Mouse (Mus musculus): ENCODE results near the gene Slc1a7. TPM values are rescaled to one million over a fixed set of nuclear protein-coding genes. Genes with fewer than 3 reads are reported as not detected.

Slc1a7 gene
- polyA plus RNA-seq, 1 experiment from 2014 or later, result not detected

DNA sequence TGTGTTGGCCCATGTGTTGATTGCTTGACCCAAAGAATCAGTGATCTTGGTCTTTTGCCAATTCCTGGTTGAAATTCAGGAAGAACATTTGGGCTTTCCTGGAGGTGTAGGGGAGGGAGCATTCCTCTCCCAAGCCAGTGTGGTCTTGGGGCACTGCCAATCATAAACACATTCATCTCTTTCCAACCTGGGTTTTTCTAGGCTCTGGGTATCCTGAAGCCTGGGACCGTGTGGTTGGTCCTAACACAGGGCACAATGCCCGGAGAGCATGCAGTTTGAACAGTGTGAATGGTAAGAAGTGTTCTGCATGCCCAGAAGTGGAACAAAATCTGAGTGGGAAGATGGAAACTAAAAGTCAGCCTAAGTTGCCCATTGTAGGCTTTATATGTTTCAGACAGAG is 30.0 kb upstream of the Slc1a7 start:
- H3K4me2 ChIP-seq (replicated peaks), result no peak overlapping the region
- H3K9ac ChIP-seq (replicated peaks), result no peak overlapping the region
- no peaks in the 10 kb centered on the region for H3K36me3 ChIP-seq
- no peak overlapping the region for H3K27ac ChIP-seq
- 90% methylated on average over 2 of the region's 2 CpGs for WGBS
- no peak for ATAC-seq
- H3K4me3 ChIP-seq (replicated peaks), result no peak overlapping the region
- H3K27me3 ChIP-seq, result no peaks in the 10 kb centered on the region
- no peaks in the 10 kb centered on the region for H3K9me3 ChIP-seq
- no peaks in the 10 kb centered on the region for H3K4me1 ChIP-seq (replicated peaks)

DNA sequence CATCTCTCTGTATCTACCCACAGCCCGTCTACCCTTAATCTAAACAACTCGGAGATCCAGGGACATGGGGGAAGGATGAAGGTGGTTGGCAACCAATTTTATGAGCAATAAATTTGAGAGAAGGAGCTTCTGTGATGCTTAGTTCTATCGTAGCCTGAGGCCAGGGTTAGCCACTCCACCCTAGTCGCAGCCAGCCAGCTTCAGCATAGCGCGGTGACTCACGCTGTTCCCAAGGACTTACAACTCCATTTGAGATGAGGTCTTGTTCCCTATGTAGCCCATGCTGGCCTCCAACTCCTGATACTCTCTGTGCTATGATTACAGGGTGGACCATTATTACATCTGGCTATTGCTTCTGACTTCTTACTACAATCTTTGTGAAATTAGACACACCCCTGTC is 25.4 kb upstream of the Slc1a7 start:
- Histone ChIP-seq H3K4me2 (replicated peaks) (no peak overlapping the region), H3K9ac (replicated peaks) (no peak overlapping the region), H3K9me3 (no peaks in the 10 kb centered on the region), H3K4me3 (replicated peaks) (no peak overlapping the region), H3K27ac (no peak overlapping the region), H3K4me1 (replicated peaks) (no peaks in the 10 kb centered on the region), H3K36me3 (no peaks in the 10 kb centered on the region), H3K27me3 (no peaks in the 10 kb centered on the region)
- 93% methylated on average over 7 of the region's 7 CpGs for WGBS
- no peak for ATAC-seq

DNA sequence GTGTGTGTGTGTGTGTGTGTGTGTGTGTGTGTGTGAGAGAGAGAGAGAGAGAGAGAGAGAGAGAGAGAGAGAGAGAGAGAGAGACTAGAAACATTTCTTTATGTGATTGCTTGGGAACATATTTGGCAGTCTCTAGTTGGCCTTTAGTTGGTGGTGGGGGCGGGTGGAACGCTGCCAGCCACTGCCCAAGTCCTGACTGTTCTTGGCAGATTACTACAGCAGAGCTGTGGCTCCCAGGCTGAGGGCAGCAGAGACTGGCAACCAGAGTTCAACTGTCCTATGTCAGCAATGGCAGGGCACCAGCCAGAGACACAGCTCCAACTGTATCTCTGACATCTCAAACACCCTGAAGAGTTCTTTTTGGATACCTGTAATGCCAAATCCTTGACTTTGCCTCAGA is 24.0 kb upstream of the Slc1a7 start:
- WGBS, result 92% methylated on average over 2 of the region's 2 CpGs
- H3K27me3 ChIP-seq, result no peaks in the 10 kb centered on the region
- H3K36me3 ChIP-seq, result no peaks in the 10 kb centered on the region
- H3K4me3 ChIP-seq (replicated peaks), result no peak overlapping the region
- no peak overlapping the region for H3K4me2 ChIP-seq (replicated peaks)
- H3K9ac ChIP-seq (replicated peaks), result no peak overlapping the region
- no peaks in the 10 kb centered on the region for H3K9me3 ChIP-seq
- H3K4me1 ChIP-seq (replicated peaks), result no peaks in the 10 kb centered on the region
- no peak overlapping the region for H3K27ac ChIP-seq
- no peak for ATAC-seq

DNA sequence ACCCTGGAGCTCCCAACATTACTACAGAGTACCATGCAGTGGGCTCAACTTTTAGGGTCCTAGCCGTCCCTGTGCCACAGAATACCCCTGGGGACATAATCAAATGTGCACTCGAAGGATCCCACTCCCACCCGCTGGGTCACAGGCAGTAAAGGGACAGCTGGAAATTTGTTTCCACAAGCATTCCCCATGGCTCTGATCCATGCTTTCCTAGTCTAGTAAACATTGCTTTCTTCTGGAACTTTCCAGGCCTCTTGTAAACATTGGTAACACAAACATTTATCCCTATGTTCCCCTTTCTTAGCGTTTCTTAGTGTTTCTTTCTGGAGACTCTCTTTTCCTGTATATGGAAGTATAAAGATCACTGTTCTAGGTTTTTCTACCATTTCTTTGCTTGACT is 18.2 kb upstream of the Slc1a7 start:
- Histone ChIP-seq H3K4me2 (replicated peaks) (no peak overlapping the region), H3K36me3 (no peaks in the 10 kb centered on the region), H3K27ac (no peak overlapping the region), H3K9me3 (no peaks in the 10 kb centered on the region), H3K4me1 (replicated peaks) (no peaks in the 10 kb centered on the region), H3K27me3 (no peaks in the 10 kb centered on the region), H3K9ac (replicated peaks) (no peak overlapping the region), H3K4me3 (replicated peaks) (no peak overlapping the region)
- no peak for ATAC-seq
- 90% methylated on average over 4 of the region's 4 CpGs for WGBS

DNA sequence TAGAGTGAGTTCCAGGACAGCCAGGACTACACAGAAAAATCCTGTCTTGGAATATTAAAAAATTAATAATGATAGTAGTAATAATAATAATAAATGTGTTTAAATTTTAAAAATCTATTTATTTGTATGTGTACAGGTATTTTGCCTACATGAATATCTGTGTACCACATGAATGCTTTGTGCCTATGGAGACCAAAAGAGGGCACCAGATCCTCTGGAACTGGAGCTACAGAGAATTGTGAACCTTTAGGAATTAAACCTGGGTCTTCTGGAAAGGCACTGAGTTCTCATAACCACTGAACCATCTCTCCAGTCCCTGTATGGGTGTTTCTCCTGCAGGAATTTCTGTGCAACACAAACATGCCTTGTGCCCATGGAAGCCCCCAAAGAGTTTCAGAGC is 15.3 kb upstream of the Slc1a7 start:
- Histone ChIP-seq H3K36me3 (no peaks in the 10 kb centered on the region), H3K27me3 (no peaks in the 10 kb centered on the region), H3K4me2 (replicated peaks) (no peak overlapping the region), H3K27ac (no peak overlapping the region), H3K4me3 (replicated peaks) (no peak overlapping the region), H3K9me3 (no peaks in the 10 kb centered on the region), H3K4me1 (replicated peaks) (no peaks in the 10 kb centered on the region), H3K9ac (replicated peaks) (no peak overlapping the region)
- no peak for ATAC-seq

DNA sequence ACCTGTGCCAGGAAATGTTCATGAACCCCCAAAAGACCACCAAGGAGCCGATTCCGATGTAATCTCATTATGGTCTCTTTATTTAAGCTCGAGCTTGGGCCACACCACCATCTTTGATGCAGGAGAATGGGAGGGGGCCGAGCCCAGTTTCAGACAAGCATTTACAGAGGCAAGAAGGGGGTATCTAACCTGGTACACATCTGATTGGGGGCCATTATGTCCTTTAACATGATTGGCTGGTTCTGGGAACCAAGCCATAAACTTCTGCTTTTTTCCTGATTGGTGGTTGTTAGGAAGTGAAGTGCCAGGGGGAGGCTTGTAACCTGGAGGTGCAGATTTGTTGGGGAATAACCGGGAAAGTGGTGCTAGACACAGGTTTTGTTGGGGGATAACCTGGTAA is 12.4 kb upstream of the Slc1a7 start:
- H3K9ac ChIP-seq (replicated peaks), result no peak overlapping the region
- ATAC-seq, result no peak
- H3K36me3 ChIP-seq, result no peaks in the 10 kb centered on the region
- no peak overlapping the region for H3K4me2 ChIP-seq (replicated peaks)
- no peaks in the 10 kb centered on the region for H3K4me1 ChIP-seq (replicated peaks)
- H3K27ac ChIP-seq, result no peak overlapping the region
- H3K27me3 ChIP-seq, result 0 out of 2 replicates have a peak, but pooled peaks cover 2% of the 10 kb centered on the region
- H3K4me3 ChIP-seq (replicated peaks), result no peak overlapping the region
- WGBS, result 61% methylated on average over 5 of the region's 5 CpGs
- no peaks in the 10 kb centered on the region for H3K9me3 ChIP-seq

DNA sequence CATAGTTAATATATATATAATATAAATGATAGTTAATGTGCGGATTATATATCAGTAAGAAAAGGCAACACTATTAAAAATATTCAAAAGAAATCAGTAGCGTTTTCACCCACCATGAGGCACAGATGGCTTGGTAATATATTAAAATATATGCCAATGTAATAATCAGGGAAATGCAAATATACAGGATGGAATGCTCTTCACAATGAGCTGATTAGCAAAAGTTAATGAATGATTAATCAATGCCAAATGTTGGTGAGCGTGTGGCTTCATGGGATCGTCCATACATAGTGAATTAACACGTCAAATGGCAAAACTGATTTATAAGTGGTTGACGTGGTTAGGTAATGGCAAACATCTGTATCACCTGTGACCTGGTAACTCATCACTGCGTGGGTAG is 9.6 kb upstream of the Slc1a7 start:
- Histone ChIP-seq H3K9ac (replicated peaks) (no peak overlapping the region), H3K36me3 (no peaks in the 10 kb centered on the region), H3K4me3 (replicated peaks) (no peak overlapping the region), H3K27me3 (0 out of 2 replicates have a peak, but pooled peaks cover 2% of the 10 kb centered on the region), H3K4me2 (replicated peaks) (no peak overlapping the region), H3K27ac (no peak overlapping the region), H3K4me1 (replicated peaks) (peaks cover 6% of the 10 kb centered on the region), H3K9me3 (no peaks in the 10 kb centered on the region)
- WGBS, result 74% methylated on average over 7 of the region's 7 CpGs
- ATAC-seq, result no peak

DNA sequence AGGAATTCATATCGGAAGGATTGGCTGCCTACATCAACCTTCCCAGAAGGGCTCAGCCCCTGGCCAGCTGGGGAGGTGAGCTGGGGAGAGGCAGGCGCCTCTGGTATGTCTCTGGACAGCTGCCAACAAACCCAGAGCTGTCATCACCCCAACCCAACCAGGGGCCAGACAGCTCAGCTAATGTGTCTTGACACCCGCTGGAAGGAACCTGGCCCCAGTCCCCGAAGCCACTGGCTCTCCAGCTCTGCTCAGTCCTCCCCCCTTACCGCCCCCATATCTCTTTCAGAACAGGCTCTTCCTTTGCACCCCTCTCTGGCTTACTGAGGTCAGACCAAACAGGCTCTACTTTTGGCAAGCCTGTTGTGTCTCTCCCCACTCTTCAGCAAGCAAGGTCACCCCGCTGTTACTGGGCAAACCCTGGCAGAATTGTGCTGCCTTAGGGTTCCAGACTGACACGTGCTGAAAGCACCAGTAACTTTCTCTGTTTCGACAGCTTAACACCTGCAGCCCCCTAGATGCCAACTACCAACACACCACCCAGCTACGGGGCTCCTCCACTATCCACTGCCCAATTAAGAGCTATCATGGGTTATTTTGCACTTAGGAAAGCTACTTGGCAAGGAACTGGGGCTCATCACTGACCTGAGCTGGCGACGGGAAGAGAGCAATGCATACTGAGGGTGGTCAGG is 5.9 kb upstream of the Slc1a7 start:
- no peaks in the 10 kb centered on the region for H3K9me3 ChIP-seq
- no peak overlapping the region for H3K9ac ChIP-seq (replicated peaks)
- 0 out of 2 replicates have a peak, but pooled peaks cover 2% of the 10 kb centered on the region for H3K27me3 ChIP-seq
- 77% methylated on average over 11 of the region's 11 CpGs for WGBS
- no peaks in the 10 kb centered on the region for H3K36me3 ChIP-seq
- 0 out of 2 replicates have a peak, but pooled peaks have one; percentile 30 for ATAC-seq
- H3K4me2 ChIP-seq (replicated peaks), result no peak overlapping the region
- peaks cover 6% of the 10 kb centered on the region for H3K4me1 ChIP-seq (replicated peaks)
- no peak overlapping the region for H3K27ac ChIP-seq
- H3K4me3 ChIP-seq (replicated peaks), result no peak overlapping the region

DNA sequence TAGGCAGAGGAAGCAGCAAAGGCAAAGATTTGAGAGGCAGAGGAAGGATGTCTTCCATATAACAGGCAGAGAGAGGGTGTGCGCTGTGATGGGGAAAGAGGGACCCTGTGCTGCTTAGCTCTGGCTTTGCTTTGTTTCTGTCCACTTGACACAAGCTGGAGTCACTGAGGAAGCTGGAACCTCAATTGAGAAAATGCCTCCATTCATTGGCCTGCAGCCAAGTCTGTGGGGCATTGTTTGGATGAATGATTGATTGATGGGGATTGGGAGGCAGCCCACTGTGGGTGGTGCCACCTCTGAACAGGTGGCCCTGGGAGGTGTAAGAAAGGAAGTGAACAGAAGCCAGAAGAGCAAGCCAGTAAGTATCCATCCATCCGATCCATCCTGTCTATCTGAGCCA is 5.3 kb upstream of the Slc1a7 start:
- H3K27me3 ChIP-seq, result 0 out of 2 replicates have a peak, but pooled peaks cover 2% of the 10 kb centered on the region
- 87% methylated on average over 2 of the region's 2 CpGs for WGBS
- H3K4me1 ChIP-seq (replicated peaks), result peaks cover 6% of the 10 kb centered on the region
- no peak overlapping the region for H3K4me3 ChIP-seq (replicated peaks)
- no peak for ATAC-seq
- no peak overlapping the region for H3K4me2 ChIP-seq (replicated peaks)
- no peak overlapping the region for H3K9ac ChIP-seq (replicated peaks)
- no peaks in the 10 kb centered on the region for H3K36me3 ChIP-seq
- no peaks in the 10 kb centered on the region for H3K9me3 ChIP-seq
- no peak overlapping the region for H3K27ac ChIP-seq

DNA sequence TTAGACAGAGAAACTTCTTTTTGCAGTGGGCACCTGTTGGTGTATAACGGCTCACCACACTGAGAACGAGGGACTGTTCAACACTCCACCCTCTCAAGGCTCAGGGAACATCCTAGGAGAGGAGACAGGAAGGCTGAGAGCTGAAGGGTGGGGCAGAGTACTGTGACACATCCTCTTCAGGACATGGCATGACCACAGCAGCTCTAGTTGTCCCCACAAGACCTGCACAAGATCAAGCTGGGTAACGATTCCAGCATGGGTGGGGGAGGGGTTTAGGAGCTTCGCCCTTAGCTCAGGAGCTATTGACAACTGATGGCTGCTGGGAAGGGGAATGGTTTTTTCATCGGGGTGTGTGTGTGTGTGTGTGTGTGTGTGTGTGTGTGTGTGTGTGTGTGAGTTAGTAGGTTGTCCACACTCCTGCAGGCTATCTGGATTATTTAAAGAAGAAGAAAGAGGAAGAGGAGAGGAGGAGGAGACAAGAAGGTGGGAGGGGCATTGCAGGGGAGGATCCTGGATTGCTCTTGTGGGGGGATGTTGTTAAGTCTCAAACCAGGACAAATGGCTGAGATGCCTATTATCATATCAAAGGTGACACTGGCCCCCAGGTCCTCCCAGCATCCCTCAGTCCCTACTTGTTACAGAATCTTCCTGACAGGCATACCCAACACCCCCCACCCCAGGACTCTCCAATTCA is 1.6 kb upstream of the Slc1a7 start:
- Histone ChIP-seq H3K27ac (no peak overlapping the region), H3K4me2 (replicated peaks) (no peak overlapping the region), H3K4me1 (replicated peaks) (peaks cover 6% of the 10 kb centered on the region), H3K4me3 (replicated peaks) (no peak overlapping the region), H3K9me3 (no peaks in the 10 kb centered on the region), H3K36me3 (no peaks in the 10 kb centered on the region), H3K27me3 (no peaks in the 10 kb centered on the region), H3K9ac (replicated peaks) (no peak overlapping the region)
- 66% methylated on average over 5 of the region's 5 CpGs for WGBS
- ATAC-seq, result no peak

DNA sequence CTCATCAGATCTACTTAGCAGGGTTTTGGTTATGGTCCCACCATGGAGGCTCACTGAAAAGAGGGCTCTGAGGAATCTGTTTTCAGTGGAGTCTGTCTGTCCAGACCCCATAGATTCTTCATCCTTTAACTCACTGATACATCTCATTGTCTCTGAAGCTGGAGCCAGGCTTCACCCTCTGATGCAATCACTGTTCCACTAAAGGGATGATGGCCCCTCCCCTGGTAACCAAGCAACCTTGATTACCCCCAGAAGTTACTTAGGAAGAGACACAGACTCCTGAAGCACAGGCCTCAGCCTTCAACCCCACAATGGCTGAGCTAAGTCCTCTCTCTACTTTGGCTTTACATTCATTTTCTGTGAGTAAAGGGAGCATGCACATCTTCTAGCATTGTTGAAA is 1.6 kb downstream of the Slc1a7 start:
- H3K27ac ChIP-seq, result no peak overlapping the region
- H3K4me2 ChIP-seq (replicated peaks), result no peak overlapping the region
- no peaks in the 10 kb centered on the region for H3K4me1 ChIP-seq (replicated peaks)
- no peak for ATAC-seq
- no peaks in the 10 kb centered on the region for H3K9me3 ChIP-seq
- no peak overlapping the region for H3K4me3 ChIP-seq (replicated peaks)
- H3K36me3 ChIP-seq, result no peaks in the 10 kb centered on the region
- H3K9ac ChIP-seq (replicated peaks), result no peak overlapping the region
- H3K27me3 ChIP-seq, result no peaks in the 10 kb centered on the region

DNA sequence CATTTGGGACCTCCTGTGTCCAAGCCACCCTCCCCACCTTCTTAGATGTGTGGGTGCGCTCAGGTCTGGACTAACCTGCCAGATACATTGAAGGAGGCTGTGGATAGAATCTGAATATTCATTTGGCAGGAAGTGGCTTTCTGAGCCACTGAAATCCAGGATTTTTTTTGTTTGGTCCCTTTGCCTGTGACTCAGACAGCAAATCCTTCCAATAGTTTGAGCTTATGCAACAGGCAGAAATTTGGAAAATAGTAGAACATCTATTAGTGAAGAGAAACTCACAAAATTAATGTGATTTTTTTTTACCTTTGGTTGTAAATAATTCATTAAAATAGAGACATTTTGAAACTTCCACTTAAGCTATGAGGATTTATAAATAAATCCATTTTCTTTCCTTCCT is 3.0 kb downstream of the Slc1a7 start:
- no peaks in the 10 kb centered on the region for H3K4me1 ChIP-seq (replicated peaks)
- 94% methylated on average over 1 of the region's 1 CpGs for WGBS
- no peaks in the 10 kb centered on the region for H3K9me3 ChIP-seq
- no peaks in the 10 kb centered on the region for H3K36me3 ChIP-seq
- H3K4me3 ChIP-seq (replicated peaks), result no peak overlapping the region
- H3K4me2 ChIP-seq (replicated peaks), result no peak overlapping the region
- H3K9ac ChIP-seq (replicated peaks), result no peak overlapping the region
- ATAC-seq, result no peak
- no peak overlapping the region for H3K27ac ChIP-seq
- H3K27me3 ChIP-seq, result no peaks in the 10 kb centered on the region

DNA sequence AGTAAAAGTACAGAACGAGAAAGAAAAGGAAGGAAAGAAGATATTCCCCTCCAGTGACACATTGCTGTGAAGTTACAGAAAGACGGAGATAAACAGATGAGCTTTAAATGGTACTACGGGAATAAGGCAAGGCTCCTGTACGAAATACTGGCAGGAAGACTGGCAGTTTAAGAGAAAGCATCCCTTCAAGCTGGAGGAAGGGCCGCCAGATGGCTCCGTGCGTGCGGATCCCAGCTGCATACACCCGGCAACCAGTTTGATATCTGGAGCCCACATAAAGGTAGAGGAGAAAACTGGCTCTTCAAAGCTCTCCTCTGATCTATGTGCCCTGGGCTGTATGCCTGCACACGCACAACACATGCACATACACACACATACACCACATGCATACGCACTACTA is 6.4 kb downstream of the Slc1a7 start:
- H3K9ac ChIP-seq (replicated peaks), result no peak overlapping the region
- no peaks in the 10 kb centered on the region for H3K36me3 ChIP-seq
- H3K4me2 ChIP-seq (replicated peaks), result no peak overlapping the region
- ATAC-seq, result no peak
- WGBS, result 79% methylated on average over 11 of the region's 11 CpGs
- H3K4me1 ChIP-seq (replicated peaks), result no peaks in the 10 kb centered on the region
- H3K9me3 ChIP-seq, result no peaks in the 10 kb centered on the region
- H3K27ac ChIP-seq, result no peak overlapping the region
- no peak overlapping the region for H3K4me3 ChIP-seq (replicated peaks)
- H3K27me3 ChIP-seq, result no peaks in the 10 kb centered on the region

Measured in midbrain, embryonic 13.5 days (tissue).